13 mouse cellular contexts compared by ENCODE assay signal in the genomic region with DNA sequence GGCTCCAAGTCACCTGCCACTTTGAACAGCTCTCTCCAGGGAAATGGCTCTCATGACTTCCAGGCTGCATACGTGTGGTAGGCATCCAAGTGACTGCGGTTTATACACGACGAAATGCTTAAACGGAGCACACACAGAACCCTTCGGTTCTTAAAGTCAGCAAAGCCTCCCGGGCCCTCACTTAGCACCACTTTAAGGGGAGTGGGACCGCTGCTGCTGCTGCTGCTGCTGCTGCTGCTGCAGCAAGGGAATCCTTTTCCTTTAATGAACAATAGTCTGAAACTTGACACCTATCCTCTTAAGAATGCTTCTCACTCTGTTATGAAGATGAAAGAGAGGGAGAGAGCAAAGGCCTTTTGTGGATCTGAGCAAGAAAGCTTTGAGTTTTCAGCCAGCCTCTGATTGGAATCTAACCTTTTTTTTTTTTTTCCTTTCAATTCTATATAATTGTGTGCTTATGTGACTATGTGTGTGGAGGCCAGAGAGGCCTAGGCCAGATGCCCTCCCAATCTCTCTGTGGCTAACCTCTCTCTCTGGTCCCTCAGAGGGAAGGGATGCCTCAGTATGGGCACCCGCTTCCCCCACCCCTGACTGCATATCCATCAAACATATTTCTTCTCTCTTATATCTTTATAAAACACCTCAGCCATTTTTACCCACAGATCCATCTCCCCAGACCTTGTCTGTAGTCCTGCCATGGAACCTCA.
DNase-seq lines count a peak whose midpoint lies in the region; ATAC-seq and TF ChIP-seq lines count a peak whose summit lies in the region.
"Had no signal": no experiment of that assay in that cellular context is flagged by ENCODE, and none has a peak within 500 bp of the region (broad histone marks: within the 10 kb centered on the region; RNA-seq: fewer than 3 reads in every experiment).

No protein-coding gene starts in this region.

- WGBS in kidney, postnatal 0 days: 26% methylated on average over 9 of the region's 9 CpGs
- WGBS in embryonic facial prominence, embryonic 12.5 days: 15% methylated on average over 9 of the region's 9 CpGs
- 14% methylated on average over 9 of the region's 9 CpGs for WGBS in hindbrain, embryonic 12.5 days
- 18% methylated on average over 9 of the region's 9 CpGs for WGBS in midbrain, postnatal 0 days

- no peak for TF ChIP-seq CTCF in kidney, postnatal 0 days (IDR thresholded peaks at IDR 0.05; ENCODE audit: low read depth)
- TF ChIP-seq CTCF in midbrain, postnatal 0 days (IDR thresholded peaks at IDR 0.05): no peak

- no peak overlapping the region for H3K4me3 ChIP-seq in kidney, postnatal 0 days (replicated peaks; ENCODE audit: low read depth, low read length)
- no peak overlapping the region for H3K4me3 ChIP-seq in embryonic facial prominence, embryonic 12.5 days
- H3K4me3 ChIP-seq in hindbrain, embryonic 12.5 days: no peak overlapping the region
- no peak overlapping the region for H3K4me3 ChIP-seq in midbrain, postnatal 0 days (ENCODE audit: low read depth, low read length)

- H3K4me1 ChIP-seq in kidney, postnatal 0 days (replicated peaks; ENCODE audit: insufficient read depth, low read length): no peaks in the 10 kb centered on the region; the same call in none of the 2 replicates
- peaks cover 23% of the 10 kb centered on the region for H3K4me1 ChIP-seq in embryonic facial prominence, embryonic 12.5 days
- peaks cover 33% of the 10 kb centered on the region for H3K4me1 ChIP-seq in hindbrain, embryonic 12.5 days
- H3K4me1 ChIP-seq in midbrain, postnatal 0 days (ENCODE audit: insufficient read depth, low read length): peaks cover 17% of the 10 kb centered on the region; the same call in 1 of the 2 replicates

- peak; percentile 66 for DNase-seq in kidney, postnatal 0 days (ENCODE audit: low spot score)
- no peak for DNase-seq in kidney, postnatal 36 days
- no peak for DNase-seq in midbrain, postnatal 0 days (ENCODE audit: low spot score)
- DNase-seq in right cerebral cortex, adult 18-20 months: no peak
- DNase-seq in cerebellum, adult 18-20 months: no peak
- no peak for DNase-seq in gastrocnemius, postnatal 36 days
- DNase-seq: adrenal gland, postnatal 25 days; cerebellum, adult 8-10 months; heart, adult 18-20 months; lung, adult 18-20 months; thymus, postnatal 36 days had no signal

- no peak overlapping the region for H3K9ac ChIP-seq in kidney, postnatal 0 days (ENCODE audit: low read depth, low read length)
- no peak overlapping the region; the same call in 1 of the 2 replicates for H3K9ac ChIP-seq in embryonic facial prominence, embryonic 12.5 days
- 0 out of 2 replicates have a peak overlapping the region, but pooled peaks have one; percentile 19 for H3K9ac ChIP-seq in hindbrain, embryonic 12.5 days
- no peak overlapping the region for H3K9ac ChIP-seq in midbrain, postnatal 0 days (replicated peaks; ENCODE audit: low read length, poor library complexity, severe bottlenecking)

- no peaks in the 10 kb centered on the region for H3K36me3 ChIP-seq in kidney, postnatal 0 days (ENCODE audit: insufficient read depth, low read length)
- H3K36me3 ChIP-seq in embryonic facial prominence, embryonic 12.5 days: no peaks in the 10 kb centered on the region
- H3K36me3 ChIP-seq in hindbrain, embryonic 12.5 days: no peaks in the 10 kb centered on the region
- H3K36me3 ChIP-seq in midbrain, postnatal 0 days (ENCODE audit: insufficient read depth, low read length): no peaks in the 10 kb centered on the region

- no peak overlapping the region for H3K4me2 ChIP-seq in kidney, postnatal 0 days (ENCODE audit: low read length)
- no peak overlapping the region for H3K4me2 ChIP-seq in embryonic facial prominence, embryonic 12.5 days (replicated peaks)
- H3K4me2 ChIP-seq in hindbrain, embryonic 12.5 days (replicated peaks): no peak overlapping the region
- no peak overlapping the region for H3K4me2 ChIP-seq in midbrain, postnatal 0 days (ENCODE audit: low read depth, low read length, poor library complexity, severe bottlenecking)

- ATAC-seq in kidney, postnatal 0 days (replicated peaks; ENCODE audit: low FRiP score, low read depth): no peak
- ATAC-seq in embryonic facial prominence, embryonic 12.5 days (ENCODE audit: insufficient number of reproducible peaks, insufficient read depth, low FRiP score, low TSS enrichment): peak; percentile 42; the same call in 1 of the 2 replicates
- 0 out of 2 replicates have a peak, but pooled peaks have one; percentile 29 for ATAC-seq in hindbrain, embryonic 12.5 days (ENCODE audit: low FRiP score)
- ATAC-seq in midbrain, postnatal 0 days (ENCODE audit: low FRiP score): no peak

- H3K27ac ChIP-seq in kidney, postnatal 0 days: no peak overlapping the region
- H3K27ac ChIP-seq in embryonic facial prominence, embryonic 12.5 days: peak overlapping the region; percentile 41; the same call in 1 of the 2 replicates
- peak overlapping the region; percentile 72 for H3K27ac ChIP-seq in hindbrain, embryonic 12.5 days
- H3K27ac ChIP-seq in midbrain, postnatal 0 days (ENCODE audit: low read depth, low read length): peak overlapping the region; percentile 21; the same call in 1 of the 2 replicates

- intact Hi-C loops in gastrocnemius, postnatal 36 days (cut with DNase I): no loop called here

- H3K27me3 ChIP-seq in kidney, postnatal 0 days (ENCODE audit: insufficient read depth, low read length): no peaks in the 10 kb centered on the region
- no peaks in the 10 kb centered on the region for H3K27me3 ChIP-seq in embryonic facial prominence, embryonic 12.5 days
- no peaks in the 10 kb centered on the region for H3K27me3 ChIP-seq in hindbrain, embryonic 12.5 days
- H3K27me3 ChIP-seq in midbrain, postnatal 0 days (ENCODE audit: insufficient read depth, low read length): no peaks in the 10 kb centered on the region

- no peaks in the 10 kb centered on the region for H3K9me3 ChIP-seq in kidney, postnatal 0 days (replicated peaks; ENCODE audit: low read length)
- H3K9me3 ChIP-seq in embryonic facial prominence, embryonic 12.5 days: no peaks in the 10 kb centered on the region
- no peaks in the 10 kb centered on the region for H3K9me3 ChIP-seq in hindbrain, embryonic 12.5 days (replicated peaks)
- no peaks in the 10 kb centered on the region for H3K9me3 ChIP-seq in midbrain, postnatal 0 days (ENCODE audit: low read length)

Comparison
In these comparisons a context has a peak if more than half of its experiments do, and no peak if none do; other contexts are left out.
1. ATAC-seq: peak in embryonic facial prominence, embryonic 12.5 days (single experiment) and hindbrain, embryonic 12.5 days (single experiment); none in kidney, postnatal 0 days (single experiment) and midbrain, postnatal 0 days (single experiment).